Comparison of ENCODE assay signal across 16 mouse cellular contexts in genomic region chr17:63261508-63262141, GRCm38 (mm10).
DNase-seq lines count a peak whose midpoint lies in the region; ATAC-seq and TF ChIP-seq lines count a peak whose summit lies in the region.
"Had no signal": no experiment of that assay in that cellular context is flagged by ENCODE, and none has a peak within 500 bp of the region (broad histone marks: within the 10 kb centered on the region; RNA-seq: fewer than 3 reads in every experiment).

No protein-coding gene starts in this region.

- no peaks in the 10 kb centered on the region for H3K36me3 ChIP-seq in limb, embryonic 11.5 days (ENCODE audit: control insufficient read depth, insufficient read depth, low read length)
- H3K36me3 ChIP-seq in limb, embryonic 10.5 days: no peaks in the 10 kb centered on the region
- no peaks in the 10 kb centered on the region for H3K36me3 ChIP-seq in forebrain, embryonic 14.5 days (ENCODE audit: control insufficient read depth, insufficient read depth, low read length)
- H3K36me3 ChIP-seq: embryonic facial prominence, embryonic 13.5 days; forebrain, embryonic 15.5 days had no signal

- ATAC-seq in limb, embryonic 11.5 days (ENCODE audit: insufficient number of reproducible peaks, low FRiP score, low TSS enrichment, low read depth): no peak
- ATAC-seq in hematopoietic stem cell, adult 5-6 weeks (replicated peaks in 1 of 2; ENCODE audit: insufficient read depth in 1 of 2, low FRiP score in 2 of 2, low TSS enrichment in 1 of 2, low read depth in 1 of 2, poor library complexity in 2 of 2, severe bottlenecking in 2 of 2): peak; percentile 12 to 45; a peak in 1 of 4 replicates
- peak; percentile 96 for ATAC-seq in megakaryocyte progenitor cell, adult 5-6 weeks (replicated peaks; ENCODE audit: poor library complexity)
- ATAC-seq in forebrain, embryonic 14.5 days: no peak
- ATAC-seq: forebrain, embryonic 15.5 days had no signal

- H3K4me2 ChIP-seq in limb, embryonic 11.5 days (ENCODE audit: low read depth, severe bottlenecking): no peak overlapping the region
- H3K4me2 ChIP-seq in forebrain, embryonic 14.5 days (ENCODE audit: low read length): no peak overlapping the region
- H3K4me2 ChIP-seq: embryonic facial prominence, embryonic 13.5 days; forebrain, embryonic 15.5 days had no signal

- H3K4me3 ChIP-seq in limb, embryonic 11.5 days (ENCODE audit: low read depth, low read length): no peak overlapping the region
- H3K4me3 ChIP-seq in limb, embryonic 10.5 days: no peak overlapping the region
- H3K4me3 ChIP-seq in bone marrow, adult 2 months (replicated peaks; ENCODE audit: control insufficient read depth, low read depth, low read length): no peak overlapping the region
- H3K4me3 ChIP-seq in forebrain, embryonic 14.5 days (ENCODE audit: low read depth, low read length): no peak overlapping the region
- H3K4me3 ChIP-seq: embryonic facial prominence, embryonic 13.5 days; forebrain, embryonic 15.5 days; myocyte had no signal

- peaks cover 3% of the 10 kb centered on the region; the same call in 1 of the 2 replicates for H3K4me1 ChIP-seq in limb, embryonic 11.5 days (ENCODE audit: control insufficient read depth, insufficient read depth, low read length)
- peaks cover 4% of the 10 kb centered on the region; the same call in 1 of the 2 replicates for H3K4me1 ChIP-seq in limb, embryonic 10.5 days
- H3K4me1 ChIP-seq in bone marrow, adult 2 months (ENCODE audit: control insufficient read depth, insufficient read depth, low read length): peaks cover 2% of the 10 kb centered on the region
- no peaks in the 10 kb centered on the region for H3K4me1 ChIP-seq in forebrain, embryonic 14.5 days (ENCODE audit: control insufficient read depth, insufficient read depth, low read length)
- H3K4me1 ChIP-seq: embryonic facial prominence, embryonic 13.5 days; forebrain, embryonic 15.5 days had no signal

- TF ChIP-seq POLR2A in bone marrow, adult 2 months (IDR thresholded peaks at IDR 0.05; ENCODE audit: borderline replicate concordance, control insufficient read depth, low read depth, low read length): no peak

- DNase-seq in limb, embryonic 11.5 days (ENCODE audit: low spot score): peak; percentile 13
- DNase-seq in limb, embryonic 10.5 days (ENCODE audit: low spot score): no peak
- DNase-seq in forebrain, embryonic 14.5 days (ENCODE audit: low spot score): no peak
- no peak for DNase-seq in right cerebral cortex, postnatal 36 days (ENCODE audit: low spot score in 2 of 2)
- DNase-seq in left cerebral cortex, adult 11 months (ENCODE audit: low spot score): no peak
- DNase-seq: cerebellum, postnatal 10 days; gastrocnemius, postnatal 25 days; heart, postnatal 14 days; kidney, postnatal 25 days; layer of hippocampus, postnatal 36 days had no signal

- 88% methylated on average over 10 of the region's 10 CpGs for WGBS in limb, embryonic 11.5 days
- 91% methylated on average over 10 of the region's 10 CpGs for WGBS in limb, embryonic 10.5 days
- WGBS in bone marrow, adult 2 months: 72% methylated on average over 10 of the region's 10 CpGs
- 92% methylated on average over 10 of the region's 10 CpGs for WGBS in forebrain, embryonic 14.5 days

- H3K9me3 ChIP-seq in limb, embryonic 11.5 days (ENCODE audit: control insufficient read depth, low read length): no peaks in the 10 kb centered on the region
- H3K9me3 ChIP-seq in limb, embryonic 10.5 days (replicated peaks): no peaks in the 10 kb centered on the region
- no peaks in the 10 kb centered on the region for H3K9me3 ChIP-seq in forebrain, embryonic 14.5 days (replicated peaks; ENCODE audit: control insufficient read depth, low read length)
- H3K9me3 ChIP-seq: embryonic facial prominence, embryonic 13.5 days; forebrain, embryonic 15.5 days had no signal

- TF ChIP-seq CTCF in bone marrow, adult 2 months (IDR thresholded peaks at IDR 0.05; ENCODE audit: control insufficient read depth, insufficient read depth, low read length): no peak

- no peaks in the 10 kb centered on the region for H3K27me3 ChIP-seq in limb, embryonic 11.5 days (ENCODE audit: control insufficient read depth, insufficient read depth, low read length)
- H3K27me3 ChIP-seq in limb, embryonic 10.5 days (ENCODE audit: low read depth, poor library complexity, severe bottlenecking): no peaks in the 10 kb centered on the region
- no peaks in the 10 kb centered on the region for H3K27me3 ChIP-seq in forebrain, embryonic 14.5 days (replicated peaks; ENCODE audit: control insufficient read depth, insufficient read depth, low read length)
- H3K27me3 ChIP-seq: embryonic facial prominence, embryonic 13.5 days; forebrain, embryonic 15.5 days had no signal

- no peak overlapping the region for H3K9ac ChIP-seq in limb, embryonic 11.5 days (ENCODE audit: low read length)
- H3K9ac ChIP-seq in forebrain, embryonic 14.5 days (ENCODE audit: low read length): no peak overlapping the region
- H3K9ac ChIP-seq: embryonic facial prominence, embryonic 13.5 days; forebrain, embryonic 15.5 days had no signal

- H3K27ac ChIP-seq in limb, embryonic 11.5 days (replicated peaks; ENCODE audit: low read depth, low read length): no peak overlapping the region
- no peak overlapping the region for H3K27ac ChIP-seq in limb, embryonic 10.5 days
- H3K27ac ChIP-seq in bone marrow, adult 2 months (ENCODE audit: control insufficient read depth, insufficient read depth, low read depth, low read length, poor library complexity): peak overlapping the region; percentile 85
- no peak overlapping the region for H3K27ac ChIP-seq in forebrain, embryonic 14.5 days (ENCODE audit: low read depth, low read length)
- H3K27ac ChIP-seq: embryonic facial prominence, embryonic 13.5 days; forebrain, embryonic 15.5 days had no signal

Comparison
In these comparisons a context has a peak if more than half of its experiments do, and no peak if none do; other contexts are left out.
1. ATAC-seq: peak in hematopoietic stem cell, adult 5-6 weeks (2 of 2) and megakaryocyte progenitor cell, adult 5-6 weeks (single experiment); none in limb, embryonic 11.5 days (single experiment) and forebrain, embryonic 14.5 days (single experiment).